Comparison of ENCODE assay signal across 8 mouse cellular contexts in the genomic region with DNA sequence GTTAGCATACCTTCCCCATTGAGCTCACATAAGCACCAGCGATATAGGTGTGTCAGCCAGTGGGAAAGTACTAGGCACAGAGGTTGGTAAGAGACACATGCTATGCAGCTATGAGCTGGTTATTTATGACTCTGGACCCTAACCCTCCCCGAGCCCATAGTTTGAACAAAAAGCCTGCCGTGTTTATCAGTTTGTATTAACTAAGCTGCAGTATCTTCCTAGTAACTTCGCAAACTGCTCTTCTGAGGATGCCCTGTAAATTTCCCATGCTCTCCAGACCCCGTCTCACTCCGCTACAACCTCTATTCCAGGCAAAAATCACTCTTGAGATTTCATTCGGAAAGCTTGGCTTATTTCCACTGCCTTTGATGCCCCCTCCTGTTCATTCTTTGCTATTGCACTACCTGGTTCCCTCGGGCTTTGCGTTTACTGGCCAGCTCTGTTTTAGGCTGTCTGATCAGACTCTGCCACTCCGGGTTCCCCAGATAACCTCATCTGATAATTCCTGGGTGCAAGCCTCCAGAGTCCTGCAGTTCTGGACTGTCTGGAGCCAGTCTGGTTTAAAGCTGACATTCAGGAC. TPM values are rescaled to one million over a fixed set of nuclear protein-coding genes. Genes with fewer than 3 reads are reported as not detected.
DNase-seq lines count a peak whose midpoint lies in the region; ATAC-seq and TF ChIP-seq lines count a peak whose summit lies in the region.

No protein-coding gene starts in this region.

- TF ChIP-seq CTCF in layer of hippocampus, adult 2 months (conservative IDR thresholded peaks at IDR 0.05), result peak; percentile 92
- TF ChIP-seq CTCF in midbrain, postnatal 0 days (IDR thresholded peaks at IDR 0.05), result peak; percentile 87

- no peak overlapping the region for H3K4me2 ChIP-seq in midbrain, embryonic 11.5 days
- no peak overlapping the region for H3K4me2 ChIP-seq in midbrain, embryonic 15.5 days
- H3K4me2 ChIP-seq in midbrain, postnatal 0 days (ENCODE audit: low read depth, low read length, poor library complexity, severe bottlenecking), result no peak overlapping the region

- H3K27me3 ChIP-seq in midbrain, embryonic 11.5 days (ENCODE audit: control insufficient read depth, insufficient read depth, low read length), result no peaks in the 10 kb centered on the region
- H3K27me3 ChIP-seq in midbrain, embryonic 15.5 days (replicated peaks), result no peaks in the 10 kb centered on the region
- peaks cover 6% of the 10 kb centered on the region; the same call in 1 of the 2 replicates for H3K27me3 ChIP-seq in midbrain, postnatal 0 days (ENCODE audit: insufficient read depth, low read length)

- no peaks in the 10 kb centered on the region for H3K36me3 ChIP-seq in midbrain, embryonic 11.5 days (ENCODE audit: control insufficient read depth, insufficient read depth, low read length)
- H3K36me3 ChIP-seq in midbrain, embryonic 15.5 days (replicated peaks), result no peaks in the 10 kb centered on the region
- H3K36me3 ChIP-seq in midbrain, postnatal 0 days (ENCODE audit: insufficient read depth, low read length), result no peaks in the 10 kb centered on the region

- no peak overlapping the region for H3K4me3 ChIP-seq in midbrain, embryonic 11.5 days (ENCODE audit: low read depth, low read length)
- no peak overlapping the region for H3K4me3 ChIP-seq in midbrain, embryonic 15.5 days
- H3K4me3 ChIP-seq in layer of hippocampus, adult 2 months, result no peak overlapping the region
- H3K4me3 ChIP-seq in midbrain, postnatal 0 days (ENCODE audit: low read depth, low read length), result no peak overlapping the region

- peaks cover 6% of the 10 kb centered on the region; the same call in 1 of the 2 replicates for H3K4me1 ChIP-seq in midbrain, embryonic 11.5 days (ENCODE audit: control insufficient read depth, insufficient read depth, low read length)
- no peaks in the 10 kb centered on the region for H3K4me1 ChIP-seq in midbrain, embryonic 15.5 days
- no peaks in the 10 kb centered on the region for H3K4me1 ChIP-seq in midbrain, postnatal 0 days (ENCODE audit: insufficient read depth, low read length)

- 37% methylated on average over 10 of the region's 10 CpGs for WGBS in midbrain, embryonic 11.5 days
- WGBS in midbrain, embryonic 15.5 days, result 29% methylated on average over 10 of the region's 10 CpGs
- 31% methylated on average over 10 of the region's 10 CpGs for WGBS in midbrain, postnatal 0 days

- ATAC-seq in midbrain, embryonic 11.5 days (ENCODE audit: low FRiP score), result no peak
- ATAC-seq in midbrain, embryonic 15.5 days (replicated peaks), result no peak
- no peak for ATAC-seq in midbrain, postnatal 0 days (ENCODE audit: low FRiP score)

- H3K9ac ChIP-seq in midbrain, embryonic 11.5 days (ENCODE audit: low read length), result no peak overlapping the region
- no peak overlapping the region for H3K9ac ChIP-seq in midbrain, embryonic 15.5 days
- no peak overlapping the region for H3K9ac ChIP-seq in midbrain, postnatal 0 days (replicated peaks; ENCODE audit: low read length, poor library complexity, severe bottlenecking)

- peak; percentile 94 for DNase-seq in midbrain, embryonic 11.5 days (ENCODE audit: low spot score, missing footprints)
- peak; percentile 73 for DNase-seq in NIH3T3 (ENCODE audit: low read depth)
- DNase-seq in cerebellum, adult 8-10 months, result peak; percentile 65
- DNase-seq in frontal cortex, postnatal 25 days (ENCODE audit: low spot score in 2 of 2), result peak; percentile 28 to 32
- peak; percentile 28 to 76 for DNase-seq in layer of hippocampus, adult 2 months (ENCODE audit: low spot score in 2 of 2)
- DNase-seq in midbrain, postnatal 0 days (ENCODE audit: low spot score), result peak; percentile 82
- DNase-seq in thymus, postnatal 36 days, result peak; percentile 19 to 39

- no peak overlapping the region for H3K27ac ChIP-seq in midbrain, embryonic 11.5 days (ENCODE audit: low read depth, low read length)
- no peak overlapping the region for H3K27ac ChIP-seq in midbrain, embryonic 15.5 days
- H3K27ac ChIP-seq in layer of hippocampus, adult 2 months, result no peak overlapping the region
- no peak overlapping the region for H3K27ac ChIP-seq in midbrain, postnatal 0 days (ENCODE audit: low read depth, low read length)

- no peaks in the 10 kb centered on the region for H3K9me3 ChIP-seq in midbrain, embryonic 11.5 days (ENCODE audit: control insufficient read depth, low read length)
- H3K9me3 ChIP-seq in midbrain, embryonic 15.5 days, result no peaks in the 10 kb centered on the region
- no peaks in the 10 kb centered on the region for H3K9me3 ChIP-seq in midbrain, postnatal 0 days (ENCODE audit: low read length)

RNA-seq across cellular contexts. Expression of gene Tm9sf4, which starts 18.4 kb away (rescaled TPM):
- polyA plus RNA-seq in midbrain, embryonic 11.5 days (2014; fragmentation: Nextera tagmentation; extraction: Ambion mirVana), result 80.9 and 85.9 TPM in 2 replicates
- 82.0 and 88.7 TPM in 2 replicates for polyA plus RNA-seq in midbrain, embryonic 15.5 days (2015; fragmentation: Nextera tagmentation; extraction: Ambion mirVana)
- total RNA-seq in layer of hippocampus, adult 2 months (2021), result 100 to 1,000 TPM in 1 of 2 experiments, 10 to 100 TPM in 1; 96.8 to 101 TPM
- total RNA-seq in midbrain, postnatal 0 days (2014; rRNA removed), result 61.9 and 64.5 TPM in 2 replicates
- 72.2 and 84.2 TPM in 2 replicates for polyA plus RNA-seq in midbrain, postnatal 0 days (2015; fragmentation: Nextera tagmentation; extraction: Ambion mirVana)

RNA-seq across cellular contexts. Expression of gene Hck, which starts 34.4 kb away (rescaled TPM):
- 2.4 and 2.5 TPM in 2 replicates for polyA plus RNA-seq in midbrain, embryonic 11.5 days (2014; fragmentation: Nextera tagmentation; extraction: Ambion mirVana)
- 2.9 and 3.3 TPM in 2 replicates for polyA plus RNA-seq in midbrain, embryonic 15.5 days (2015; fragmentation: Nextera tagmentation; extraction: Ambion mirVana)
- 1 to 10 TPM; 1.9 to 2.2 TPM for total RNA-seq in layer of hippocampus, adult 2 months (2021)
- 11.7 and 13.7 TPM in 2 replicates for total RNA-seq in midbrain, postnatal 0 days (2014; rRNA removed)
- 8.7 and 9.6 TPM in 2 replicates for polyA plus RNA-seq in midbrain, postnatal 0 days (2015; fragmentation: Nextera tagmentation; extraction: Ambion mirVana)

Comparison
In these comparisons a context has a peak if more than half of its experiments do, and no peak if none do; other contexts are left out.
1. DNase-seq: peak in every context shown above with its lines; median percentile 94 in midbrain, embryonic 11.5 days; 82 in midbrain, postnatal 0 days; 73 in NIH3T3; 65 in cerebellum, adult 8-10 months; 52 in layer of hippocampus, adult 2 months; 30 in frontal cortex, postnatal 25 days; 29 in thymus, postnatal 36 days.